Mouse (Mus musculus) embryo, embryonic 9.5 days (tissue): ENCODE measurements around the gene Ogfod2.

Source experiments
- DNase-seq: peaks from one replicate; pipeline ENCODE4 v3.0.0-alpha.2; 2017; ENCODE audit errors: extremely low spot score

The Ogfod2 gene

GRCm38 (mm10) chr5:124111742-124112497 lies at the start of gene Ogfod2:
TSS of gene Ogfod2 (plus strand) at chr5:124112297.
- peak; percentile 97 for DNase-seq

DNA sequence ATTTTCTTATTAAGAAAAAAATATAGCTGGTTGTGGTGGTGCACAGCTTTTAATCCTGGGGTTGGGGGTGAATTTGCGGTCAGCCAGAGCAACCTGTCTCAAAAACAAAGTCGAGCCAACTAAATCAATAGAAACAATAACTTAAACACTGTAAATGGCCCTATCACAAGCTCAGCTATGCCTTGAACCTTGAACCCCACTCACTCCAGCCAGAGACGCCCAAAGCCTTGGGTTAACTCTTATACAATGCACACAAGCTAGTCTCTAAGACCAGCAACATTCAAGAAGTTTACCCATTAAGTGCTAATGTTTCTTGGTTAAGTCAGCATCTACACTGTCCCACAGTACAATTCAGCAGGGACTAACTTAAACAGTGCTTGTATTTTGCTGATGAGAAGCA lies 42.4 kb upstream of the Ogfod2 start:
- no peak for DNase-seq

DNA sequence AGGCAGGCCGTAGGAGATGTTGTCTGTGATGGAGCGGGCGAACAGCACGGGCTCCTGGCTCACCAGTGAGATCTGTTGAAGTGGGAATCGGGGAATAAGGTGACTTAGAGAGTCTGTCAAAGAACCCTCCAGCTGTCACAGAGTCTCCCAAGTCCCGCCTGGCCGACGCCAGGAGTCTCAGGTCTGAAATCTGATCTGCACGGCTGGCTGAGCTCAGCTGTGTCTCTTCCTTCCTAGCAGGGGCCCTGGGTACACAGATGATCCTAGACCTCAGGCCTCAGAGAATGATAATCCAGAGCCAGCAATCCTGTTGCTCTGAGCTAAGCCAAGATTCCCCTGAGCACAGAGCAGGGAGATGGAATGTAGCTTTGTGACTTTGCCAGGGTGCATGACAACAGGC lies 38.4 kb upstream of the Ogfod2 start:
- peak; percentile 41 for DNase-seq

GRCm38 (mm10) chr5:124074845-124075307 lies 37.2 kb upstream of the Ogfod2 start:
- DNase-seq, result no peak

DNA sequence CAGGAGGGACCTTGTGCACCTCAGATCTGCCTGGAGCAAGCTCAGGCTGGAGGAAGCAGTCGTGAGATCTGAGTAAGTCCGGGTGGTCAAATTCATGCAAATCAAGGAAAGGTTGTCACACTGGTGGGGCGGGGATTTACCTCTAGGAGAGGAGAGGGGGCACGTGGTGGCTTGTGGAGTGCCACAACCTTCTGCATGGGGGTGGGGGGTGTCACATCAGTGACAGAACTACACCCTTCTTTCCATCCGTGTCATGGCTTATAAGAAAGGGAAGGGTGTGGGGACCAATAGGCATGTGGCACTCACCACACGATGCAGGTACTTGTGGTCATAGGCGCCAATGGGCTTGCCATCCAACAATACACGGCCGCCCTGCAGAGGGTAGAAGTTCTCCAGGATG lies 36.4 kb upstream of the Ogfod2 start:
- no peak for DNase-seq

DNA sequence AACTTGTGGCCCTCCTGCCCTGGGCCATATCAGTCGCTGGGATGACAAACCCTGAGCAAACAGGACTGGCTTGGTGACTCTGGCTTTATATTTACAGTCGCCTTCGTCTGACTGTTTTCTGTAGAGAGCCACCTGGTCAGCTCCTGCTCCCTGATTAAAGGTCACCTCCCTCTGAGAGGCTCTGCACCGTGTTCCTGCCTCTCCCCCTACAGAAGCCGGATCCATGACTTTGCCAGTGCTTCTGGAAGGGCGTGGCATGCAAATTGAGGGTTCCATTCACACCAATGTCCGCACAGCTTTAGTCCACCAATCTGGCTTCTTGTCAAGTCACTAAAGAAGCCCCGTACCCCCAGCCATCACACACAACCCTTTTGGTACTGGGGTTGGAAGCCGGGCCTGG lies 35.5 kb upstream of the Ogfod2 start:
- no peak for DNase-seq

GRCm38 (mm10) chr5:124077241-124077640 lies 34.9 kb upstream of the Ogfod2 start:
- DNase-seq, result no peak

- no peak for DNase-seq
These were observed 34.1 kb upstream of the Ogfod2 start for GRCm38 (mm10) chr5:124077856-124078460.

DNA sequence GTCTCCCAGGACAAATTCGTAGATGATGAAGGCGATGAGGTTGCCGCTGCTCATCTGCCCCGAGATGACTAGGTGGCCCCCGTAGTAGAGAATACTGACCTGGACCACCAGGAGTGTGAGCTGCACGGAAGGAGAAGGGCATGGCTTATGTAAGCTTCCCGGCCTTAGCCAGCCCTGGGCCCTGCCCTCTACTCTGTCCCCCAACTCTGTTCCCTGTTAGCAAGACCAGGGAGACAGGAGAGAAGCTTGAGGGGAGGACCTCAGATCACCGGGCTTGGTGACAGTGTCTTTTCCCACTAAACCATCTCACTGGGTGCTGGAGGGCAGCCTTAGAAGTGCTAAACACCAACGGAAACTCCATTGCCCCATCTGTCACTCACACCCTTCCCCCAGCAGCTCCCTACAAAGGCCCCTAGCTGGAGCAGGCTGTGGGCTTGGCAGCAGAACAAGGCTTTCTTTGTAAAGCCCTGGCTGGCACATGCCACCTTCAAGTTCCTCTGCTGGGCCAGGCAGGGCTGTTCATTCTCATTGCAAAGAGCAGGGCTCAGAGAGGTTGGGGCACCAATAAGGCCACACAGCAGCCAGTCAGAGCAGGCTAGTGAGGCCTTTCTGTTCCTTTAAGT lies 33.2 kb upstream of the Ogfod2 start:
- no peak for DNase-seq

- no peak for DNase-seq
These were observed 32.2 kb upstream of the Ogfod2 start for GRCm38 (mm10) chr5:124079880-124080279.

- DNase-seq, result no peak
These were observed 29.6 kb upstream of the Ogfod2 start for GRCm38 (mm10) chr5:124082447-124082846.

GRCm38 (mm10) chr5:124082941-124083688 lies 29.0 kb upstream of the Ogfod2 start:
- DNase-seq, result no peak

DNA sequence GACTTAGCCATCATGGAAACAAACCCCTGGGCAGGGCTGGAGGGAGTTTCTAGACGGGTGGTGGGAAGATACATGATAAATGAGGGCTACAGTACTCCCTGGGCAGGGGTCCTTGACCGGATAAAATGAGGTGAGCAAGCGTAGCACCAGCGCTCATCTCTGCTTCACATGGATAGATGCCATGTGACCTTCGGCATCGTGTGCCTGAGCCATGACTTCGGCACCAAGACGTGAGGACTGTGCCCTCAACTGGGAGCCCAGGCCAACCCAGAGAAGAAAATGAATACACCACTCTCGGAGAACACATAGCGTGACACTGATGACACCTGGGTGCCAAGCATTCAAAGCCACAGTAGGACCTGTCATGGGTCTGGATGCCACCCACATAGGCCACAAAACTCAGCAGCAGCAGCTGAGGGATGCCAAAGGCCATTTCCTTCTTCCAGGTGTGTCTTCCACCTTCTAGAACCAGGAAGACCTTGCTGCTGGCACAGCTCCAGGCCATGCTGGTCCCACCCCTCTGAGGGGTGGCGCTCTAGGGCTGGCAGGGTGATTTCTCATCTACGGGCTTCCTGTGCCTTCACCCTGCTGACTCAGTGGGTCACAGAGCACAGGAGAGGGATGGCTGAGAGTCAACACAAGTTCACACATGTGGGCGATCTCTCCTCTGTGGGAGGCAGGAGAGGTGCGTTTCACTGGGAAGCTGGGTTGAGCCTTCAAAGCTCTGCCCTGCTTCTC lies 28.1 kb upstream of the Ogfod2 start:
- no peak for DNase-seq

- peak; percentile 80 for DNase-seq
These were observed 27.4 kb upstream of the Ogfod2 start for GRCm38 (mm10) chr5:124084588-124085173.

- no peak for DNase-seq
These were observed 26.6 kb upstream of the Ogfod2 start for GRCm38 (mm10) chr5:124085513-124085912.

GRCm38 (mm10) chr5:124086876-124087275 lies 25.2 kb upstream of the Ogfod2 start:
- no peak for DNase-seq

- no peak for DNase-seq
These were observed 22.2 kb upstream of the Ogfod2 start for GRCm38 (mm10) chr5:124089868-124090267.

- no peak for DNase-seq
These were observed 20.1 kb upstream of the Ogfod2 start for GRCm38 (mm10) chr5:124091951-124092406.

DNA sequence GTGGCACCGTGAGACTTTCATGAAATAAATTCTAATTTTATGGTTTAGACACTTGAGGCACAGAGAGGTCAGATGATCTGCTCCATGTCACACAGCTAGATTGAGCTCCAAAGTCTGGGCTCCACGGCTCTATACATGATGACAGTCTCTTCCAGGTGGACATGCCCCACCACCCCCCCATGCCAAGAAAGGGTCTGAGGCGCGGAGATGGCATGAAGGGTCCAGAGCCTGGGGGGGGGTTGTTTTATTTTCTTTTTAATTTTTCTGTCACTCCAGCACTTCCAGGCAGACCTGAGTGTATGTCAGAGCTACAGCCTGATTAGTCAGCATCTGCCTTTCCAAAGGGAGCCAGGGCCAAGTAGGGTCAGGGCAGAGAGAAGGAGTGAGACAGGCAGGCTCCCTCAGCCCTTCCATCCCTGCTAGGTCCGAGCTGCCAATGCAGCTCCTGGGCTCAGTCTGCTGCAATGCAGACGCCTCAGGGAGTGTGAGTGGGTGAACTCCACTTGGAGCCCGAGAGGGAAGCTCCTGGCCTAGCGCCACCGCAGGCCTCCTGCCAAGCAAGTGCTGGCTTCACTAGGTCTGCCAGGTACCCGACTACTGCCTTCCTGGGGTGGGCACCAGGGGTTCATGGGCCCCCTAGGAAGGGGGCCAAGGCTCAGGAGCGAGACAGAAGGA lies 18.8 kb upstream of the Ogfod2 start:
- DNase-seq, result no peak

DNA sequence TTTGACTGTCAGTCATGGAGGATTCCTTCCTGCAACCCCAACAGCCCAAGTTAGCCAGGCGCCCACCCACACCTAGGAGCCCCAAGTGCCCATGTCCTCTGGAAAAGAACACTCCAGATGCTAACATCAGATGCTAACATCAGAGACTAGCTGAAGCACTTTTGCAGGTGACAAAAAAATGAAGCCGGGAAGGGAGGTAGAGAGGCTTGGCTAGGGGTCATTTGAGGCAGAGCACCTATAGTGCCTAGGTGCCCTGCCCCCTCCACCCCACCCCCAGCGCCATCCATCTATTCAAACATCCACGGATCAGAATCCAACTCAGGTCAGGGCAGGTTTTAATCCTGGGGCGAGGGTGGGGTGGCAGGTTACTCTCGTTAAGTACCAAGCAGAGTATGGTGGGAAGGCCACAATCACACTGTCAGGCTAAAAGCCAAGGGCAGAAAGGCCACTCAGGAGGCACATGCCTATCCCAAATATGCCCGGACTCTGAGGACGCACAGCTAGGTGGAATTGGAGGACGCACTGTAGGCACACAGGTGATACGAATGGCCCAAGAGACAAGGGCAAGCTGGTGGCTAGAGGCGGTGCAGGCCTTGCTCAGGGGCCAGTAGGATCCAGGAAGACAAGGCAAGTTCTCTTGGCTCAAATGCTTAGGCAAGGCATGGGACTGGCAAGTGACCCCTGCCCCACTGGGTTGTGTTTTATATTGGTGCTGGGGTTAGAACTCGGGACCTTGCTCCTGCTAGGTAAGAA lies 18.1 kb upstream of the Ogfod2 start:
- DNase-seq, result no peak
